Mouse (Mus musculus) layer of hippocampus, adult 6 months (tissue): ENCODE data around the gene Gm10142. TPM values are rescaled to one million over a fixed set of nuclear protein-coding genes. Genes with fewer than 3 reads are reported as not detected.

Source experiments
- long read RNA-seq, 2 experiments: library from polyadenylated mRNA; unstranded; transcript quantifications; one replicate each; pipeline ENCODE4 v2.0.0; 2019 to 2020
- polyA plus RNA-seq: library from polyadenylated mRNA; unstranded; fragments of <200 nt; fragmentation: Nextera tagmentation; gene quantifications from 2 replicates; pipeline ENCODE4 v1.2.3, GENCODE M21; 2021

Gm10142 gene
- not detected in 2 replicates for polyA plus RNA-seq
- long read RNA-seq, experiment 1, result 0 reads
- long read RNA-seq, experiment 2, result 0 reads

GRCm38 (mm10) chr10:77715507-77715906, at the start of gene Gm10142:
Gm10142 (plus strand) TSS chr10:77715807.

GRCm38 (mm10) chr10:77685895-77686664, 29.5 kb upstream of the Gm10142 start, which contains the start of gene Tspear:
Tspear (plus strand) TSS chr10:77686569.

GRCm38 (mm10) chr10:77690356-77690807, 25.2 kb upstream of the Gm10142 start, which contains the start of gene Gm19402:
Gm19402 (minus strand) TSS chr10:77690757.

DNA sequence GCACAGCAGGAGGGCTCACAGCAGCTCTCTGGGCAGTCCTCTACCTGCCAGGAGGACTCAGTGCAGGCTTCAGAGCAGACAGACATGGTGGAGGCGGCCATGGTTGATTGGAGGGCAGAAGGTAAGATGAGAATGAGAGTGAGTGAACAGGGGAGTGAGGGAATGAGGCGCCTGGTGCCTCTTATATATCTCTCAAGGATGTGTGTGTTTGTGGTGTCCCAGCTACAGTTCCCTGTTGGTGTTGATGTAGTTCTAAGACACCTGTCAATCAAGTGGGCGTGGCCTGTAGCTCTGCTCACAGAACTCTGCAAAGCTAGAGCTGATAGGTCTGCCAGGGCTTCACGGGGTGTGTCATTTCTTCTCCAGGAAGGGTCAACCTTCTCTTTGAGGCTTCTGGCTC, 18.5 kb upstream of the Gm10142 start, which contains the start of gene Gm9508:
Gene Gm9508, minus strand, starts transcription at position 101 of the 400 bp plus-strand sequence.

DNA sequence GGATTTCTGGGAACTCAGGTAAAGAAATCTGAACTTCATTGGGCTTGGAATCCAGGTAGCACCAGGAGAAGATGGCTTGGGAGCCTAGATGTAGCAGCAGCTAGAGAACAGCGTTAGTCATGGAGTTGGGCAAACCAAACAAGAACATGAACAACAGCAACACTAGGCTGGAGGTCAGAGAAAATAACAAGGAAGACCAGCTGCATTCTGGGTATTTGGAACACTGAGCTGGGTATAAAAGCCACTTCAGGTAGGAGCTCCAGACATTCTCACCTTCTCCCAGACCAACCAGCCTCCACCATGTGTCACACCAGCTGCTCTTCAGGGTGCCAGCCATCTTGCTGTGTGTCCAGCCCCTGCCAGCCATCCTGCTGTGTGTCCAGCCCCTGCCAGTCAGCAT, 9.3 kb upstream of the Gm10142 start, which contains the start of gene Gm10272:
Gene Gm10272, plus strand, starts transcription at position 301 of the 400 bp plus-strand sequence.

DNA sequence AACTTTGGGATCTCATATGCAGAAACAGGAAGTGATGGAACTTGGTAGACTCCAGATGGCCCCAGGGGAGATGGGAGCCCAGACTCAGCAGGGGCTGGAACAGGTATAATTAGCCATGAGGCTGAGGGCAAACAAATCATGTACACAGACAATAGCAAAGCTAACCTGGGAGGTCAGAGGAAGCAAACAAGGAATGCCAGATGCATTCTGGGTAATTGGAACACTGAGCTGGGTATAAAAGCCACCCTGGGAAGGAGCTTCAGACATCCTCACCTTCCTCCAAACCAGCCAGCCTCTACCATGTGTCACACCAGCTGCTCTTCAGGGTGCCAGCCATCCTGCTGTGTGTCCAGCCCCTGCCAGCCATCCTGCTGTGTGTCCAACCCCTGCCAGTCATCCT, 4.5 kb upstream of the Gm10142 start, which contains the start of gene Gm10024:
Gene Gm10024, plus strand, starts transcription at position 301 of the 400 bp plus-strand sequence.

DNA sequence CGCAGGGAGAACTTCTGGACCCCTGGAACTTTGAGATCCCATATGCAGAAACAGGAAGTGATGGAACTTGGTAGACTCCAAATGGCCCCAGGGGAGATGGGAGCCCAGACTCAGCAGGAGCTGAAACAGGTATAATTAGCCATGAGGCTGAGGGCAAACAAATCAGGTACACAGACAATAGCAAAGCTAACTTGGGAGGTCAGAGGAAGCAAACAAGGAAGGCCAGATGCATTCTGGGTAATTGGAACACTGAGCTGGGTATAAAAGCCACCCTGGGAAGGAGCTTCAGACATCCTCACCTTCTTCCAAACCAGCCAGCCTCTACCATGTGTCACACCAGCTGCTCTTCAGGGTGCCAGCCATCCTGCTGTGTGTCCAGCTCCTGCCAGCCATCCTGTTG, 4.7 kb downstream of the Gm10142 start, which contains the start of gene Krtap12-1:
Gene Krtap12-1, plus strand, starts transcription at position 301 of the 400 bp plus-strand sequence.

GRCm38 (mm10) chr10:77726186-77726585, 10.6 kb downstream of the Gm10142 start, which contains the start of gene Gm10100:
Gm10100 (plus strand) TSS chr10:77726486.

DNA sequence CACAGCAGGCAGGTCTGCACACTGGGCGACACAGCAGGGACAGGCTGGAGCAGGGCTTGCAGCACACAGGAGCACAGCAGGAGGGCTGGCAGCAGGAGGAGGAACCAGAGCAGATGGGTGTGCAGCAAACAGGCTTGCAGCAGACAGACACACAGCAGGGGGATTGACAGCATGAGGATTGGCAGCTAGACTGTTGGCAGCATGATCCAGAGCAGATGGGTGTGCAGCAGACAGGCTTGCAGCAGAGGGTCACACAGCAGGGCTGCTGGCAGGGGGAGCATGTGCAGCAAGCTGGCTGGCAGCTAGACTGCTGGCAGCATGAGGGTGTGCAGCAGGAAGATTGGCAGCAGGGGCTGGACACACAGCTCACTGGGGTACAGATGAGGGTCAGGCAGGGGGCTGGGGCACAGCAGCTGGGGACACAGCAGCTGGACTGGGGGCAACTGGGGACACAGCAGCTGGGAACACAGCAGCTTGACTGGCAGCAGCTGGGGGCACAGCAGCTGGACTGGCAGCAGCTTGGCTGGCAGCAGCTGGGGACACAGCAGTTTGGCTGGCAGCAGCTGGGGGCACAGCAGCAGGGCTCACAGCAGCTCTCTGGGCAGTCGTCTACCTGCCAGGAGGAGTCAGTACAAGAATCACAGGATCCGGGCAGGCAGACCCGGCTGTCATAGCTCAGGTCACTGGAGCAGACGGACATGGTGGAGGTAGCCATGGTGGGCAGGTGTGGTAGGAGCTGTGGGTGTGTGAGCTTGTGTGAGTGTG, 26.5 kb downstream of the Gm10142 start, which contains the start of gene Gm18596:
Gene Gm18596, minus strand, starts transcription at position 715 of the 765 bp plus-strand sequence.

DNA sequence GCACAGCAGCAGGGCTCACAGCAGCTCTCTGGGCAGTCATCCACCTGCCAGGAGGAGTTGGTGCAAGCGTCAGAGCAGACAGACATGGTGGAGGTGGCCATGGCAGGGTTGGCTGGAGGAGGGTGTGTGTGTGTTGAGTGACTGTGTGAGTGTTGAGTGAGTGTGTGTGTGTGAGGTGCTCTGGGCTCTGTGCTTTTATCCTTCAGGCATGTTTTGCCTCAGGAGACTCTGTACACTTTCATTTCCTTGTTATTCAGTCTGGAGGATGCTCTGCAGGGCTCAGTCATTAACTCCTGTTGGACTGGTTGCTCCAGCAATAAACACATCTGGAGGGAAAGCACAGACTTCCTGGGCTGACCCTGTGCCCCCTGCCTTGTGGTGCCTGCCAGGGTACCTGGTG, 35.6 kb downstream of the Gm10142 start, which contains the start of gene Gm9736:
Gene Gm9736, minus strand, starts transcription at position 101 of the 400 bp plus-strand sequence.

GRCm38 (mm10) chr10:77759582-77759981, 44.0 kb downstream of the Gm10142 start, which contains the start of gene Gm3233:
Gm3233 (minus strand) TSS chr10:77759682.

Other genes with a start within 250 kb of the Gm10142 start
- 26.3 and 30.1 TPM in 2 replicates for gene Fam207a, start 200.0 kb upstream of the Gm10142 start, polyA plus RNA-seq
- gene Itgb2, start 185.6 kb upstream of the Gm10142 start, polyA plus RNA-seq, result 6.9 and 7.4 TPM in 2 replicates
- 78.1 and 78.4 TPM in 2 replicates for gene Pttg1ip, start 134.1 kb upstream of the Gm10142 start, polyA plus RNA-seq
- gene Sumo3, start 109.7 kb upstream of the Gm10142 start, polyA plus RNA-seq, result 138 and 169 TPM in 2 replicates
- gene Gm49325, start 109.6 kb upstream of the Gm10142 start, polyA plus RNA-seq, result 2.2 and 4.3 TPM in 2 replicates
- 64.6 and 69.3 TPM in 2 replicates for gene Ube2g2, start 93.5 kb upstream of the Gm10142 start, polyA plus RNA-seq
- gene Tspear, start 29.2 kb upstream of the Gm10142 start, polyA plus RNA-seq, result 0.09 and 0.26 TPM in 2 replicates
- gene Gm19402, start 25.1 kb upstream of the Gm10142 start, polyA plus RNA-seq, result not detected in 2 replicates
- not detected in 2 replicates for gene Gm9508, start 18.6 kb upstream of the Gm10142 start, polyA plus RNA-seq
- not detected in 2 replicates for gene Gm10272, start 9.2 kb upstream of the Gm10142 start, polyA plus RNA-seq
- gene Gm10024, start 4.3 kb upstream of the Gm10142 start, polyA plus RNA-seq, result not detected in 2 replicates
- not detected in 2 replicates for gene Krtap12-1, start 4.8 kb downstream of the Gm10142 start, polyA plus RNA-seq
- not detected in 2 replicates for gene Gm10100, start 10.7 kb downstream of the Gm10142 start, polyA plus RNA-seq
- gene Gm18596, start 26.8 kb downstream of the Gm10142 start, polyA plus RNA-seq, result not detected in 2 replicates
- gene Gm9736, start 35.5 kb downstream of the Gm10142 start, polyA plus RNA-seq, result not detected in 2 replicates
- not detected in 2 replicates for gene Gm3233, start 43.9 kb downstream of the Gm10142 start, polyA plus RNA-seq
- gene Gm3238, start 55.5 kb downstream of the Gm10142 start, polyA plus RNA-seq, result not detected in 2 replicates
- gene Gm7138, start 61.1 kb downstream of the Gm10142 start, polyA plus RNA-seq, result not detected in 2 replicates
- not detected in 2 replicates for gene Gm3250, start 66.7 kb downstream of the Gm10142 start, polyA plus RNA-seq
- gene Gm7137, start 72.4 kb downstream of the Gm10142 start, polyA plus RNA-seq, result not detected in 2 replicates
- not detected in 2 replicates for gene Gm9639, start 79.3 kb downstream of the Gm10142 start, polyA plus RNA-seq
- gene Gm19668, start 83.3 kb downstream of the Gm10142 start, polyA plus RNA-seq, result not detected in 2 replicates
- not detected in 2 replicates for gene Gm9507, start 96.0 kb downstream of the Gm10142 start, polyA plus RNA-seq
- not detected in 2 replicates for gene Gm2696, start 98.9 kb downstream of the Gm10142 start, polyA plus RNA-seq
- not detected in 2 replicates for gene Krtap10-4, start 111.3 kb downstream of the Gm10142 start, polyA plus RNA-seq
- not detected in 2 replicates for gene Krtap10-10, start 120.1 kb downstream of the Gm10142 start, polyA plus RNA-seq
- not detected in 2 replicates for gene Gm36176, start 131.0 kb downstream of the Gm10142 start, polyA plus RNA-seq
- not detected in 2 replicates for gene Gm10318, start 137.1 kb downstream of the Gm10142 start, polyA plus RNA-seq
- not detected in 2 replicates for gene Gm3285, start 146.2 kb downstream of the Gm10142 start, polyA plus RNA-seq
- gene Lrrc3, start 186.7 kb downstream of the Gm10142 start, polyA plus RNA-seq, result 2.7 and 2.9 TPM in 2 replicates